ENCODE assay signal across 24 mouse cellular contexts in the genomic region with DNA sequence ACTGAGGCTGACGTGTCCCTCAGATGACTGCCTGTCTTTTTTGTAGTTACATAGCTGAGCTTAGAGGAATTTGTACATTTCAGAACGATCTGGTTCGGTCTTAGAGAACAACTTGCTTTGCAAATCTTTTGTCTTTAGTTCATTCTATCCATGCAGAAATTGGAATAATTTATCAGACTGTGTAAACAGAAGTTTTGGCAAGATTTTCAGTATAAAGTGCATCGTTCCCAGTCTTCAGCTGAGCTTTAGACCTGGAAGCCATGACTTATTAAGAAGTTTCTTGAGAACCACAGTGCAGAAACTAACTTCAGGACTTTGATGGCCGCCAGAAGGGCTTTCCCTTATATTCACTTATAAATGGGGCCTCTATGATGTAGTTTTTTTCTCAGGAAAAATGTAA.
"Had no signal": no experiment of that assay in that cellular context is flagged by ENCODE, and none has a peak within 500 bp of the region (broad histone marks: within the 10 kb centered on the region; RNA-seq: fewer than 3 reads in every experiment).

No protein-coding gene starts in this region.

- DNase-seq: gastrocnemius, postnatal 14 days; gastrocnemius, postnatal 36 days; heart, adult 11 months; heart, adult 2 months; heart, postnatal 14 days; heart, postnatal 36 days; kidney, adult 11 months; kidney, adult 2 months; kidney, adult 9 months; kidney, postnatal 14 days; kidney, postnatal 36 days; layer of hippocampus, adult 9-11 months; layer of hippocampus, postnatal 36 days; liver had no signal

- H3K4me2 ChIP-seq: heart, embryonic 11.5 days; heart, embryonic 13.5 days; heart, embryonic 15.5 days; hindbrain, embryonic 13.5 days; hindbrain, embryonic 15.5 days; kidney, embryonic 15.5 days; limb, embryonic 12.5 days had no signal

- H3K36me3 ChIP-seq: heart, embryonic 13.5 days; heart, embryonic 15.5 days; hindbrain, embryonic 13.5 days; hindbrain, embryonic 15.5 days; kidney, embryonic 15.5 days; limb, embryonic 10.5 days; limb, embryonic 12.5 days had no signal

- H3K9ac ChIP-seq: heart, embryonic 13.5 days; heart, embryonic 15.5 days; hindbrain, embryonic 13.5 days; hindbrain, embryonic 15.5 days; kidney, embryonic 15.5 days; limb, embryonic 12.5 days had no signal

- H3K9me3 ChIP-seq: heart, embryonic 13.5 days; heart, embryonic 15.5 days; hindbrain, embryonic 13.5 days; hindbrain, embryonic 15.5 days; kidney, embryonic 15.5 days; limb, embryonic 10.5 days; limb, embryonic 12.5 days had no signal

- H3K27ac ChIP-seq: heart, adult 2 months; heart, embryonic 13.5 days; heart, embryonic 15.5 days; hindbrain, embryonic 13.5 days; hindbrain, embryonic 15.5 days; hindbrain, postnatal 0 days; kidney, embryonic 15.5 days; kidney, postnatal 0 days; limb, embryonic 10.5 days; limb, embryonic 12.5 days had no signal

- H3K4me3 ChIP-seq: heart, adult 2 months; heart, embryonic 13.5 days; heart, embryonic 15.5 days; hindbrain, embryonic 13.5 days; hindbrain, embryonic 15.5 days; kidney, embryonic 15.5 days; limb, embryonic 10.5 days; limb, embryonic 12.5 days had no signal

- H3K27me3 ChIP-seq: heart, embryonic 13.5 days; heart, embryonic 15.5 days; hindbrain, embryonic 13.5 days; hindbrain, embryonic 15.5 days; kidney, embryonic 15.5 days; limb, embryonic 12.5 days had no signal

- ATAC-seq: hindbrain, postnatal 0 days had no signal
